Mouse (Mus musculus) ES-Bruce4 (cell line): ENCODE results near the gene Atf2. TPM values are rescaled to one million over a fixed set of nuclear protein-coding genes. Genes with fewer than 3 reads are reported as not detected.

Source experiments
- H3K27ac ChIP-seq: 2 replicates; pipeline ENCODE4 v1.5.1; 2012; ENCODE audit warnings: low read length, inconsistent platforms; ENCODE audit not compliant: insufficient read depth
- H3K27me3 ChIP-seq: 2 replicates; pipeline ENCODE4 v1.6.1; 2012; ENCODE audit warnings: mild to moderate bottlenecking, low read length, inconsistent platforms; ENCODE audit not compliant: control insufficient read depth, poor library complexity, insufficient read depth, severe bottlenecking
- H3K36me3 ChIP-seq: 2 replicates; pipeline ENCODE4 v1.6.1; 2012; ENCODE audit warnings: inconsistent platforms, mild to moderate bottlenecking, low read length, moderate library complexity; ENCODE audit not compliant: control insufficient read depth, poor library complexity, insufficient read depth, severe bottlenecking
- H3K4me1 ChIP-seq: one replicate; pipeline ENCODE4 v1.8.1; 2011; ENCODE audit warnings: low read length; ENCODE audit not compliant: control insufficient read depth, insufficient read depth
- H3K4me3 ChIP-seq: 2 replicates; pipeline ENCODE4 v1.5.1; 2011; ENCODE audit warnings: low read depth, mild to moderate bottlenecking, low read length
- H3K9ac ChIP-seq: 2 replicates; pipeline ENCODE4 v1.6.1; 2012; ENCODE audit warnings: low read depth, mild to moderate bottlenecking, inconsistent platforms; ENCODE audit not compliant: poor library complexity, severe bottlenecking
- H3K9me3 ChIP-seq: replicated peaks from 2 replicates; pipeline ENCODE4 v1.6.1; 2012; ENCODE audit warnings: mild to moderate bottlenecking, low read length, inconsistent platforms; ENCODE audit not compliant: control insufficient read depth, poor library complexity, insufficient read depth, severe bottlenecking
- CTCF ChIP-seq: IDR thresholded peaks from one replicate; pipeline ENCODE4 v1.8.1; 2011; ENCODE audit warnings: low read depth, low read length
- EP300 ChIP-seq: IDR thresholded peaks from 2 replicates; pipeline ENCODE4 v1.6.1; 2011; ENCODE audit warnings: low read depth, low read length; ENCODE audit not compliant: insufficient read depth
- POLR2A ChIP-seq: IDR thresholded peaks from one replicate; pipeline ENCODE4 v1.8.1; 2011; ENCODE audit warnings: low read length; ENCODE audit not compliant: insufficient read depth
- polyA plus RNA-seq: library from polyadenylated mRNA; stranded (reverse); fragments of >200 nt; gene quantifications from 2 replicates; pipeline ENCODE4 v1.2.4, GENCODE M21; 2011; ENCODE audit warnings: low read depth; ENCODE audit not compliant: missing spikeins, insufficient read depth, insufficient read length

The Atf2 gene
- polyA plus RNA-seq, 1 experiment, result 95.1 TPM

DNA sequence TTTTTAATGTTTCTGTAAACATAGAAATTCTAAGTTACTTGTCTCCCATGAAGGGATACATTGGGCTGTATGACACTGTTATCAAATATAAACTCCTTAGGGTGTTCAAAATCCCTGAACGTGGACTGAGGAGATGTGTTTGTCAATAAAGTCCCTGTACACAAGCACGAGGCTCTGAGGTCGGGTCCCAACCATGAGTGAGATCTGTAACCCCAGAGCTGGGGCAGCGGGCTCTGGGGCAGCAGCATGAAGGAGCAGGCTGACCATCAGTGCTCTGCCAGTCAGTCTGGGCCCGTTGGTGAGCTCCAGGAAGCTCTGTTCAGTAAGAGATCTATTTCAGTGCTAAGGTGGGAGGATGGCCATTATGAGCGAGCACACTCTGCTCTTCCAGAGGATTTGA, 104.0 kb downstream of the Atf2 start:
- Histone ChIP-seq H3K9me3 (no peaks in the 10 kb centered on the region), H3K4me3 (no peak overlapping the region), H3K36me3 (no peaks in the 10 kb centered on the region), H3K27me3 (no peaks in the 10 kb centered on the region), H3K27ac (no peak overlapping the region), H3K9ac (no peak overlapping the region), H3K4me1 (no peaks in the 10 kb centered on the region)
- TF ChIP-seq CTCF, result no peak
- TF ChIP-seq POLR2A, result no peak
- TF ChIP-seq EP300, result no peak

DNA sequence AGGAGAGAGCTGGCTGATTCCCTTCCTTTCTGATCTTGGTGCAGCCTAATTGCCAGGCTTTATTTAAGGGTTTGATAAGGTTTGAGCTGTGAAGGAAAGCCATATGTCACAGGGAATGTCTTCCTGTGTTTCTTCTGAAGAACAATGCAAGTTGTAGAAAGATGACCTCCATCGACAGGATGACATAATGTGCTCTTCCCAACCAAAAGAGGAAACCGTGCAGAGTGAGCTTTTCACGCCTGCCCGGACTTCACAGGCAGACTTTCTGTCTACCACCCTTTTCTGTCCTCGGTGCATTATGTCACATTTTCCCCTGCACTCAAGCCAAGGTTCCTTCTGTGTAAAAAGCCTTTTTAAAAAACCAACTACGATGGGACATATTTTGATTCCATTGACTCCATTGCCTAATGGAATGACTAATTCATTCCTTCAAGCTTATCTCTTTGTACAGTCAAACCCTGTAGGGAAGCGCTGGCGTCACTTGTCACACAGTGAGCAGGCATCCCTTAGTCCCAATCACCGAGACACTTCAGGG, 110.0 kb downstream of the Atf2 start:
- no peak overlapping the region for H3K9ac ChIP-seq
- H3K4me3 ChIP-seq, result no peak overlapping the region
- no peak overlapping the region for H3K27ac ChIP-seq
- H3K36me3 ChIP-seq, result no peaks in the 10 kb centered on the region
- no peaks in the 10 kb centered on the region for H3K4me1 ChIP-seq
- no peaks in the 10 kb centered on the region for H3K9me3 ChIP-seq
- H3K27me3 ChIP-seq, result no peaks in the 10 kb centered on the region
- TF ChIP-seq POLR2A, result no peak

- H3K4me1 ChIP-seq, result no peaks in the 10 kb centered on the region
- H3K9ac ChIP-seq, result no peak overlapping the region
- no peak overlapping the region for H3K4me3 ChIP-seq
- H3K9me3 ChIP-seq, result no peaks in the 10 kb centered on the region
- no peaks in the 10 kb centered on the region for H3K36me3 ChIP-seq
- H3K27ac ChIP-seq, result no peak overlapping the region
- no peaks in the 10 kb centered on the region for H3K27me3 ChIP-seq
- TF ChIP-seq EP300 (no peak), CTCF (no peak), POLR2A (no peak)
Measured at GRCm38 (mm10) chr2:73780321-73781010, 112.0 kb downstream of the Atf2 start.

DNA sequence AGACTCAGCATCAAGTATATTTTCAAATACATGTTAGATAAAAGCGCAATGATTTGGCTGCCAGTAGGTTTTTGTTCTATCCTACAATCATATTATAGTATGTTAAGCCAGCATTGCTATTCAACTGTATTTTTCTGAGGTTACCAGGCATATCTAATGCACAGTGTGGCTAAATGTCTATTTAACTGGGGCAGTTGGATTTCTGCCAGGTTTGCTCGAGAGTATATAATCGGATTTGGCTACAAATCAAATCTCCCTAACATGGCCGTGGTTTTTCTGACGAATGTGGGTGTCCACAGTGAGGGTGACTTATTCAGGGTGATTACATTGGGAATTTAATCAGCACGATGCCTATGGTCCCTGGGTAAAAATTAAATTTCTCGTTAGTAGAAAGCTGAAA, 112.6 kb downstream of the Atf2 start:
- TF ChIP-seq CTCF (no peak), EP300 (no peak), POLR2A (no peak)
- H3K4me3 ChIP-seq, result no peak overlapping the region

DNA sequence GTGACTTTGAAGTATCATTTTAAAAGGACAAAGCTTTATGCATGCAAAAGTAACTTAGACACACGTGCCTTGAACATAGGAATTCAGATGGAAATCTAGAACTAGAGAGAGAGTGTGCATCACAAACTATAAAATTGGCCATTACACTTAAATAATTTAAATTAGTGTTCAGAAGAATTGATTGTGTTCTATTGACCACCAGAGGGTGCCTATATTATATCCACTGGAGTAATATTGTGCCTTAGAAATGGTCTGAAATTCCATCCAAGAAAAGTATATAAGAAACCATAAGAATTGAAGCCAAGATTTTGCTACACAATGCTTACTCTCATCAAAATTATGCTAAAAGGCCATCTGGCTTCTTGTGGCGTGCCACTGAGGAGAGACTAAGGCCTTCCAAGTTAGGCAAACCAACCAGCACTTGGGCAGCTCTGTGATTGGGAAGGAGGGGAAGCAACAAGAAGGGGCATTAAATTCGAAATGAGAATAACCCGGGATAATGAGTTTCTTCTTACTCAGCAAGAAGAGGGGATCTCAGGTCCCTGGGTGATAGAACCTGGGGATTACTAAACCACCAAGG, 113.3 kb downstream of the Atf2 start:
- H3K4me3 ChIP-seq, result no peak overlapping the region
- TF ChIP-seq EP300 (no peak), CTCF (no peak), POLR2A (no peak)
- H3K4me1 ChIP-seq, result no peaks in the 10 kb centered on the region
- no peak overlapping the region for H3K9ac ChIP-seq
- no peaks in the 10 kb centered on the region for H3K9me3 ChIP-seq
- H3K36me3 ChIP-seq, result no peaks in the 10 kb centered on the region
- no peaks in the 10 kb centered on the region for H3K27me3 ChIP-seq
- no peak overlapping the region for H3K27ac ChIP-seq

More for the DNA sequence above, 112.6 kb downstream of the Atf2 start:
- H3K27ac ChIP-seq, result no peak overlapping the region
- H3K9me3 ChIP-seq, result no peaks in the 10 kb centered on the region
- no peak overlapping the region for H3K9ac ChIP-seq
- H3K36me3 ChIP-seq, result no peaks in the 10 kb centered on the region
- H3K27me3 ChIP-seq, result no peaks in the 10 kb centered on the region
- no peaks in the 10 kb centered on the region for H3K4me1 ChIP-seq

DNA sequence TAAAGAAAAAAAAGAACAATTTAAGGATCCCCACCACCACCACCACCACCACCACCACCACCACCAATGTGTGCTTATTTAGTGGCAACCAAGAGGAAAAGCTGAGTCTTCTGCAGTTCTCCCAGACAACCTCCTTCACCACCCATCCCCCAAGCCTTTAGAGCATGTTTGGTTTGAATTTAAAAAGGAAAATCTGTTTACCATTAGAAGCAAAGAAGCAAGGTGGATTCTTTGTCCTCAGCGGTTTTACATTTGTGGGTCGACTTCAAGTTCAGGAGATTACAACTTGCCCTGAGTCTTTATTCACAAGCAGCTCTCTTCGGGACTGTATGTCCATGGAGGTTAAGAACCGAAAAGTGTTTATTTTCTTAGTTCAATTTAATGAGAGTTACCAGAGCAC, 115.5 kb downstream of the Atf2 start:
- Histone ChIP-seq H3K36me3 (no peaks in the 10 kb centered on the region), H3K27ac (no peak overlapping the region), H3K9ac (no peak overlapping the region), H3K4me3 (no peak overlapping the region), H3K9me3 (no peaks in the 10 kb centered on the region), H3K27me3 (no peaks in the 10 kb centered on the region), H3K4me1 (peaks cover 2% of the 10 kb centered on the region)
- TF ChIP-seq POLR2A (no peak), EP300 (no peak), CTCF (no peak)
